Mouse (Mus musculus): ENCODE data around the gene Pfkm. TPM values are rescaled to one million over a fixed set of nuclear protein-coding genes. Genes with fewer than 3 reads are reported as not detected.

The Pfkm gene
- 99.4 and 106 TPM in 2 replicates for polyA plus RNA-seq (2015; fragmentation: Nextera tagmentation; extraction: Ambion mirVana)

- peak within 1 kb of the TSS; percentile 81 for H3K27ac ChIP-seq (ENCODE audit: low read depth, low read length)
- no peak; the same call in 1 of the 2 replicates for ATAC-seq
- WGBS: under 1% methylated on average over 30 of the region's 30 CpGs
- no peaks in the 10 kb centered on the region for H3K9me3 ChIP-seq (ENCODE audit: control insufficient read depth, low read length)
- H3K4me2 ChIP-seq (ENCODE audit: low read length): peak within 1 kb of the TSS; percentile 87
- no peaks in the 10 kb centered on the region for H3K36me3 ChIP-seq (ENCODE audit: control insufficient read depth, insufficient read depth, low read length)
- H3K27me3 ChIP-seq (replicated peaks; ENCODE audit: control insufficient read depth, insufficient read depth, low read length): no peaks in the 10 kb centered on the region
- H3K4me1 ChIP-seq (ENCODE audit: control insufficient read depth, insufficient read depth, low read depth, low read length): peaks cover 15% of the 10 kb centered on the region
- peak within 1 kb of the TSS; percentile 86 for H3K4me3 ChIP-seq (ENCODE audit: low read length)
- peak within 1 kb of the TSS; percentile 89 for H3K9ac ChIP-seq (ENCODE audit: low read depth, low read length)
Observed at GRCm38 (mm10) chr15:98092372-98093120, at the start of gene Pfkm. Gene Pfkm (plus strand): TSS chr15:98092589.

- Histone ChIP-seq H3K36me3 (ENCODE audit: control insufficient read depth, insufficient read depth, low read length) (peaks cover 33% of the 10 kb centered on the region), H3K9ac (ENCODE audit: low read depth, low read length) (no peak overlapping the region), H3K4me2 (ENCODE audit: low read length) (no peak overlapping the region), H3K27ac (ENCODE audit: low read depth, low read length) (no peak overlapping the region), H3K4me3 (ENCODE audit: low read length) (no peak overlapping the region), H3K9me3 (ENCODE audit: control insufficient read depth, low read length) (no peaks in the 10 kb centered on the region; the same call in 1 of the 2 replicates), H3K27me3 (replicated peaks; ENCODE audit: control insufficient read depth, insufficient read depth, low read length) (no peaks in the 10 kb centered on the region), H3K4me1 (ENCODE audit: control insufficient read depth, insufficient read depth, low read depth, low read length) (no peaks in the 10 kb centered on the region)
- 96% methylated on average over 6 of the region's 6 CpGs for WGBS
- no peak for ATAC-seq
Observed at GRCm38 (mm10) chr15:98043967-98044366, 48.4 kb upstream of the Pfkm start.

- H3K9me3 ChIP-seq (ENCODE audit: control insufficient read depth, low read length): no peaks in the 10 kb centered on the region; the same call in 1 of the 2 replicates
- H3K9ac ChIP-seq (ENCODE audit: low read depth, low read length): no peak overlapping the region
- peaks cover 33% of the 10 kb centered on the region for H3K36me3 ChIP-seq (ENCODE audit: control insufficient read depth, insufficient read depth, low read length)
- no peaks in the 10 kb centered on the region for H3K27me3 ChIP-seq (replicated peaks; ENCODE audit: control insufficient read depth, insufficient read depth, low read length)
- H3K4me3 ChIP-seq (ENCODE audit: low read length): no peak overlapping the region
- no peak overlapping the region for H3K27ac ChIP-seq (ENCODE audit: low read depth, low read length)
- H3K4me1 ChIP-seq (ENCODE audit: control insufficient read depth, insufficient read depth, low read depth, low read length): no peaks in the 10 kb centered on the region
- no peak for ATAC-seq
- 96% methylated on average over 5 of the region's 5 CpGs for WGBS
- no peak overlapping the region for H3K4me2 ChIP-seq (ENCODE audit: low read length)
Observed at GRCm38 (mm10) chr15:98044387-98044786, 48.0 kb upstream of the Pfkm start.

- Histone ChIP-seq H3K9ac (ENCODE audit: low read depth, low read length) (no peak overlapping the region), H3K27me3 (replicated peaks; ENCODE audit: control insufficient read depth, insufficient read depth, low read length) (no peaks in the 10 kb centered on the region), H3K27ac (ENCODE audit: low read depth, low read length) (no peak overlapping the region), H3K4me2 (ENCODE audit: low read length) (no peak overlapping the region), H3K36me3 (ENCODE audit: control insufficient read depth, insufficient read depth, low read length) (peaks cover 36% of the 10 kb centered on the region), H3K4me1 (ENCODE audit: control insufficient read depth, insufficient read depth, low read depth, low read length) (no peaks in the 10 kb centered on the region), H3K4me3 (ENCODE audit: low read length) (no peak overlapping the region), H3K9me3 (ENCODE audit: control insufficient read depth, low read length) (no peaks in the 10 kb centered on the region; the same call in 1 of the 2 replicates)
- no peak for ATAC-seq
- WGBS: 87% methylated on average over 13 of the region's 13 CpGs
Observed at GRCm38 (mm10) chr15:98048918-98049700, 43.3 kb upstream of the Pfkm start.

- H3K4me1 ChIP-seq (ENCODE audit: control insufficient read depth, insufficient read depth, low read depth, low read length): no peaks in the 10 kb centered on the region
- H3K27ac ChIP-seq (ENCODE audit: low read depth, low read length): no peak overlapping the region
- no peak for ATAC-seq
- no peaks in the 10 kb centered on the region for H3K9me3 ChIP-seq (ENCODE audit: control insufficient read depth, low read length)
- 92% methylated on average over 5 of the region's 5 CpGs for WGBS
- H3K36me3 ChIP-seq (ENCODE audit: control insufficient read depth, insufficient read depth, low read length): peaks cover 20% of the 10 kb centered on the region
- no peaks in the 10 kb centered on the region for H3K27me3 ChIP-seq (replicated peaks; ENCODE audit: control insufficient read depth, insufficient read depth, low read length)
- H3K4me3 ChIP-seq (ENCODE audit: low read length): no peak overlapping the region
- no peak overlapping the region for H3K9ac ChIP-seq (ENCODE audit: low read depth, low read length)
- no peak overlapping the region for H3K4me2 ChIP-seq (ENCODE audit: low read length)
Observed at GRCm38 (mm10) chr15:98051685-98052084, 40.7 kb upstream of the Pfkm start.

GRCm38 (mm10) chr15:98055246-98055645, 37.1 kb upstream of the Pfkm start:
- no peak overlapping the region for H3K4me2 ChIP-seq (ENCODE audit: low read length)
- H3K27me3 ChIP-seq (replicated peaks; ENCODE audit: control insufficient read depth, insufficient read depth, low read length): no peaks in the 10 kb centered on the region
- WGBS: 23% methylated on average over 5 of the region's 5 CpGs
- H3K4me1 ChIP-seq (ENCODE audit: control insufficient read depth, insufficient read depth, low read depth, low read length): no peaks in the 10 kb centered on the region
- H3K9ac ChIP-seq (ENCODE audit: low read depth, low read length): no peak overlapping the region
- peaks cover 22% of the 10 kb centered on the region for H3K36me3 ChIP-seq (ENCODE audit: control insufficient read depth, insufficient read depth, low read length)
- H3K27ac ChIP-seq (ENCODE audit: low read depth, low read length): no peak overlapping the region
- no peaks in the 10 kb centered on the region for H3K9me3 ChIP-seq (ENCODE audit: control insufficient read depth, low read length)
- peak; percentile 52; the same call in 1 of the 2 replicates for ATAC-seq
- H3K4me3 ChIP-seq (ENCODE audit: low read length): no peak overlapping the region

- no peak overlapping the region for H3K4me3 ChIP-seq (ENCODE audit: low read length)
- no peak overlapping the region for H3K4me2 ChIP-seq (ENCODE audit: low read length)
- H3K27ac ChIP-seq (ENCODE audit: low read depth, low read length): no peak overlapping the region
- no peaks in the 10 kb centered on the region for H3K9me3 ChIP-seq (ENCODE audit: control insufficient read depth, low read length)
- 91% methylated on average over 5 of the region's 5 CpGs for WGBS
- no peaks in the 10 kb centered on the region for H3K4me1 ChIP-seq (ENCODE audit: control insufficient read depth, insufficient read depth, low read depth, low read length)
- H3K27me3 ChIP-seq (replicated peaks; ENCODE audit: control insufficient read depth, insufficient read depth, low read length): no peaks in the 10 kb centered on the region
- no peak overlapping the region for H3K9ac ChIP-seq (ENCODE audit: low read depth, low read length)
- H3K36me3 ChIP-seq (ENCODE audit: control insufficient read depth, insufficient read depth, low read length): peaks cover 29% of the 10 kb centered on the region
- ATAC-seq: no peak
Observed at GRCm38 (mm10) chr15:98065881-98066280, 26.5 kb upstream of the Pfkm start.

- no peak overlapping the region for H3K9ac ChIP-seq (ENCODE audit: low read depth, low read length)
- H3K4me3 ChIP-seq (ENCODE audit: low read length): no peak overlapping the region
- no peak overlapping the region for H3K27ac ChIP-seq (ENCODE audit: low read depth, low read length)
- no peaks in the 10 kb centered on the region for H3K4me1 ChIP-seq (ENCODE audit: control insufficient read depth, insufficient read depth, low read depth, low read length)
- no peak for ATAC-seq
- H3K4me2 ChIP-seq (ENCODE audit: low read length): no peak overlapping the region
- WGBS: 95% methylated on average over 12 of the region's 12 CpGs
- peaks cover 29% of the 10 kb centered on the region for H3K36me3 ChIP-seq (ENCODE audit: control insufficient read depth, insufficient read depth, low read length)
- no peaks in the 10 kb centered on the region for H3K27me3 ChIP-seq (replicated peaks; ENCODE audit: control insufficient read depth, insufficient read depth, low read length)
- H3K9me3 ChIP-seq (ENCODE audit: control insufficient read depth, low read length): no peaks in the 10 kb centered on the region
Observed at GRCm38 (mm10) chr15:98066602-98067001, 25.8 kb upstream of the Pfkm start.

GRCm38 (mm10) chr15:98067492-98067891, 24.9 kb upstream of the Pfkm start:
- 59% methylated on average over 3 of the region's 3 CpGs for WGBS
- H3K36me3 ChIP-seq (ENCODE audit: control insufficient read depth, insufficient read depth, low read length): peaks cover 29% of the 10 kb centered on the region
- H3K4me1 ChIP-seq (ENCODE audit: control insufficient read depth, insufficient read depth, low read depth, low read length): no peaks in the 10 kb centered on the region
- no peak overlapping the region for H3K27ac ChIP-seq (ENCODE audit: low read depth, low read length)
- no peak overlapping the region for H3K4me2 ChIP-seq (ENCODE audit: low read length)
- no peak overlapping the region for H3K4me3 ChIP-seq (ENCODE audit: low read length)
- no peaks in the 10 kb centered on the region for H3K9me3 ChIP-seq (ENCODE audit: control insufficient read depth, low read length)
- no peak overlapping the region for H3K9ac ChIP-seq (ENCODE audit: low read depth, low read length)
- ATAC-seq: no peak
- H3K27me3 ChIP-seq (replicated peaks; ENCODE audit: control insufficient read depth, insufficient read depth, low read length): no peaks in the 10 kb centered on the region

All from hindbrain, embryonic 16.5 days (tissue).